ENCODE assay signal across 8 mouse cellular contexts in genomic region chr2:63454263-63455011, GRCm38 (mm10).
DNase-seq lines count a peak whose midpoint lies in the region; ATAC-seq and TF ChIP-seq lines count a peak whose summit lies in the region.

No protein-coding gene starts in this region.

- H3K36me3 ChIP-seq in midbrain, embryonic 16.5 days (ENCODE audit: control insufficient read depth, insufficient read depth, low read length) = no peaks in the 10 kb centered on the region
- no peaks in the 10 kb centered on the region for H3K36me3 ChIP-seq in midbrain, embryonic 11.5 days (ENCODE audit: control insufficient read depth, insufficient read depth, low read length)

- peak; percentile 54; the same call in 1 of the 2 replicates for ATAC-seq in midbrain, embryonic 16.5 days
- no peak for ATAC-seq in midbrain, embryonic 11.5 days (ENCODE audit: low FRiP score)
- ATAC-seq in activated CD4-positive, CD25-positive, alpha-beta regulatory T cell, adult 4 months = no peak

- no peak overlapping the region for H3K9ac ChIP-seq in midbrain, embryonic 16.5 days (ENCODE audit: low read depth, low read length)
- no peak overlapping the region for H3K9ac ChIP-seq in midbrain, embryonic 11.5 days (ENCODE audit: low read length)

- no peaks in the 10 kb centered on the region for H3K9me3 ChIP-seq in midbrain, embryonic 16.5 days (replicated peaks; ENCODE audit: control insufficient read depth, low read length, poor library complexity, severe bottlenecking)
- no peaks in the 10 kb centered on the region for H3K9me3 ChIP-seq in midbrain, embryonic 11.5 days (ENCODE audit: control insufficient read depth, low read length)

- H3K27ac ChIP-seq in midbrain, embryonic 16.5 days (ENCODE audit: low read length) = no peak overlapping the region
- no peak overlapping the region for H3K27ac ChIP-seq in midbrain, embryonic 11.5 days (ENCODE audit: low read depth, low read length)
- H3K27ac ChIP-seq in layer of hippocampus, adult 2 months = no peak overlapping the region

- WGBS in midbrain, embryonic 16.5 days = 67% methylated on average over 10 of the region's 10 CpGs
- WGBS in midbrain, embryonic 11.5 days = 73% methylated on average over 10 of the region's 10 CpGs

- no peak overlapping the region for H3K4me2 ChIP-seq in midbrain, embryonic 16.5 days (ENCODE audit: low read length)
- no peak overlapping the region for H3K4me2 ChIP-seq in midbrain, embryonic 11.5 days

- H3K4me3 ChIP-seq in midbrain, embryonic 16.5 days (ENCODE audit: low read depth, low read length) = no peak overlapping the region
- no peak overlapping the region for H3K4me3 ChIP-seq in midbrain, embryonic 11.5 days (ENCODE audit: low read depth, low read length)
- H3K4me3 ChIP-seq in layer of hippocampus, adult 2 months = no peak overlapping the region

- no peaks in the 10 kb centered on the region for H3K27me3 ChIP-seq in midbrain, embryonic 16.5 days (ENCODE audit: control insufficient read depth, insufficient read depth, low read depth, low read length)
- no peaks in the 10 kb centered on the region for H3K27me3 ChIP-seq in midbrain, embryonic 11.5 days (ENCODE audit: control insufficient read depth, insufficient read depth, low read length)

- no peaks in the 10 kb centered on the region for H3K4me1 ChIP-seq in midbrain, embryonic 16.5 days (ENCODE audit: control insufficient read depth, insufficient read depth, low read length)
- no peaks in the 10 kb centered on the region for H3K4me1 ChIP-seq in midbrain, embryonic 11.5 days (ENCODE audit: control insufficient read depth, insufficient read depth, low read length)

- peak; percentile 4 for DNase-seq in cerebellum, adult 11-12 months
- DNase-seq in cerebellum, adult 11 months = no peak
- DNase-seq in midbrain, embryonic 11.5 days (ENCODE audit: low spot score, missing footprints) = no peak
- peak; percentile 60 to 74 for DNase-seq in layer of hippocampus, adult 2 months (ENCODE audit: low spot score in 2 of 2)
- peak; percentile 31 for DNase-seq in right cerebral cortex, postnatal 25 days
- no peak for DNase-seq in urinary bladder, postnatal 10 days (ENCODE audit: low spot score)

- TF ChIP-seq CTCF in layer of hippocampus, adult 2 months (conservative IDR thresholded peaks at IDR 0.05) = no peak

Comparison
In these comparisons a context has a peak if more than half of its experiments do, and no peak if none do; other contexts are left out.
1. DNase-seq: peak in cerebellum, adult 11-12 months (single experiment), layer of hippocampus, adult 2 months (2 of 2) and right cerebral cortex, postnatal 25 days (single experiment); none in cerebellum, adult 11 months (single experiment), midbrain, embryonic 11.5 days (single experiment) and urinary bladder, postnatal 10 days (single experiment).